Mouse (Mus musculus): ENCODE results near the gene Slc38a2. TPM values are rescaled to one million over a fixed set of nuclear protein-coding genes. Genes with fewer than 3 reads are reported as not detected.

The Slc38a2 gene
- total and polyA plus RNA-seq, 2 experiments from 2014 or later: 78.4 to 107 TPM

GRCm38 (mm10) chr15:96641111-96641820 is 58.3 kb downstream of the Slc38a2 start:
- H3K27ac ChIP-seq (ENCODE audit: low read depth, low read length): peak overlapping the region; percentile 100
- under 1% methylated on average over 60 of the region's 63 CpGs for WGBS
- H3K27me3 ChIP-seq (ENCODE audit: insufficient read depth, low read length): no peaks in the 10 kb centered on the region
- TF ChIP-seq CTCF (IDR thresholded peaks at IDR 0.05; ENCODE audit: low read depth): no peak
- peak overlapping the region; percentile 82 for H3K4me3 ChIP-seq (ENCODE audit: low read depth, low read length)
- H3K36me3 ChIP-seq (ENCODE audit: insufficient read depth): no peaks in the 10 kb centered on the region
- H3K9me3 ChIP-seq (ENCODE audit: low read length): no peaks in the 10 kb centered on the region
- H3K9ac ChIP-seq: peak overlapping the region; percentile 99
- peak; percentile 49 for ATAC-seq
- H3K4me2 ChIP-seq (ENCODE audit: low read depth): peak overlapping the region; percentile 95
- H3K4me1 ChIP-seq (ENCODE audit: insufficient read depth): peaks cover 4% of the 10 kb centered on the region; the same call in 1 of the 2 replicates
- DNase-seq: peak; percentile 83

GRCm38 (mm10) chr15:96640291-96640985 is 59.1 kb downstream of the Slc38a2 start:
- peak overlapping the region; percentile 99 for H3K9ac ChIP-seq
- 0 out of 2 replicates have a peak, but pooled peaks cover 2% of the 10 kb centered on the region for H3K36me3 ChIP-seq (ENCODE audit: insufficient read depth)
- no peaks in the 10 kb centered on the region for H3K27me3 ChIP-seq (ENCODE audit: insufficient read depth, low read length)
- WGBS: 4% methylated on average over 16 of the region's 16 CpGs
- no peak for ATAC-seq
- H3K4me3 ChIP-seq (ENCODE audit: low read depth, low read length): peak overlapping the region; percentile 82
- DNase-seq: no peak
- H3K27ac ChIP-seq (ENCODE audit: low read depth, low read length): peak overlapping the region; percentile 100
- no peaks in the 10 kb centered on the region for H3K9me3 ChIP-seq (ENCODE audit: low read length)
- peak overlapping the region; percentile 95 for H3K4me2 ChIP-seq (ENCODE audit: low read depth)
- TF ChIP-seq CTCF (IDR thresholded peaks at IDR 0.05; ENCODE audit: low read depth): no peak
- H3K4me1 ChIP-seq (ENCODE audit: insufficient read depth): peaks cover 4% of the 10 kb centered on the region; the same call in 1 of the 2 replicates

DNA sequence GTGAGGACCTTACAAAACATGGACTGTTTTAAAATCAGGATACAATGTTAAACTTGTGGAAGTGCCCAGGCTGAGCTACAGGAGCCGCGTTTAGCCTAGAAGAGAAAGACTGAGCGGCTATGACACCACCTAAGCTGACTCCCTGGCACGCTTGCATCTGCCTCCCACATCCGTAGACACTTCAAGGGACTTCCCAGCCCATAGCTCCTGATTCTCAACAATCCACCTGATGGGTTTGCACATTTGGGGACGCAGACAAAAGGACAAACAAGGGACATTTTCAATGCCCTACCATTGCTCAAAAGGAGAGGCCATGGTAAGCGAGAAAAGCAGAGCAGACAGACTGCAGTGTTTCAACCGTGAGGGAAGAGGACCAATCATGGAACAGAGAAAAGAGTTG is 59.9 kb downstream of the Slc38a2 start:
- Histone ChIP-seq H3K4me1 (ENCODE audit: insufficient read depth) (peaks cover 4% of the 10 kb centered on the region; the same call in 1 of the 2 replicates), H3K4me2 (ENCODE audit: low read depth) (peak overlapping the region; percentile 95), H3K4me3 (ENCODE audit: low read depth, low read length) (peak overlapping the region; percentile 82), H3K36me3 (ENCODE audit: insufficient read depth) (peaks cover 9% of the 10 kb centered on the region; the same call in 1 of the 2 replicates), H3K9me3 (ENCODE audit: low read length) (no peaks in the 10 kb centered on the region), H3K27me3 (ENCODE audit: insufficient read depth, low read length) (no peaks in the 10 kb centered on the region), H3K27ac (ENCODE audit: low read depth, low read length) (no peak overlapping the region), H3K9ac (peak overlapping the region; percentile 99; the same call in 1 of the 2 replicates)
- DNase-seq (no peak), ATAC-seq (no peak)
- 39% methylated on average over 8 of the region's 8 CpGs for WGBS
- no peak for TF ChIP-seq CTCF (IDR thresholded peaks at IDR 0.05; ENCODE audit: low read depth)

- Histone ChIP-seq H3K4me1 (ENCODE audit: insufficient read depth) (peaks cover 2% of the 10 kb centered on the region; the same call in 1 of the 2 replicates), H3K27ac (ENCODE audit: low read depth, low read length) (no peak overlapping the region), H3K4me2 (ENCODE audit: low read depth) (peak overlapping the region; percentile 95), H3K4me3 (ENCODE audit: low read depth, low read length) (peak overlapping the region; percentile 8; the same call in 1 of the 2 replicates), H3K9ac (0 out of 2 replicates have a peak overlapping the region, but pooled peaks have one; percentile 11), H3K9me3 (ENCODE audit: low read length) (no peaks in the 10 kb centered on the region), H3K27me3 (ENCODE audit: insufficient read depth, low read length) (no peaks in the 10 kb centered on the region), H3K36me3 (ENCODE audit: insufficient read depth) (peaks cover 14% of the 10 kb centered on the region)
- DNase-seq: no peak
- no peak for ATAC-seq
- TF ChIP-seq CTCF (IDR thresholded peaks at IDR 0.05; ENCODE audit: low read depth): no peak
- 39% methylated on average over 2 of the region's 2 CpGs for WGBS
These were observed 60.9 kb downstream of the Slc38a2 start for GRCm38 (mm10) chr15:96638656-96639055.

- 61% methylated on average over 10 of the region's 10 CpGs for WGBS
- ATAC-seq (no peak), DNase-seq (no peak)
- TF ChIP-seq CTCF (IDR thresholded peaks at IDR 0.05; ENCODE audit: low read depth): no peak
- Histone ChIP-seq H3K4me2 (ENCODE audit: low read depth) (peak overlapping the region; percentile 1; the same call in 1 of the 2 replicates), H3K4me1 (ENCODE audit: insufficient read depth) (no peaks in the 10 kb centered on the region), H3K4me3 (ENCODE audit: low read depth, low read length) (no peak overlapping the region), H3K9ac (no peak overlapping the region), H3K9me3 (ENCODE audit: low read length) (no peaks in the 10 kb centered on the region), H3K36me3 (ENCODE audit: insufficient read depth) (peaks cover 15% of the 10 kb centered on the region), H3K27ac (ENCODE audit: low read depth, low read length) (no peak overlapping the region), H3K27me3 (ENCODE audit: insufficient read depth, low read length) (no peaks in the 10 kb centered on the region)
These were observed 61.4 kb downstream of the Slc38a2 start for GRCm38 (mm10) chr15:96638173-96638572.

Other genes with a start within 250 kb of the Slc38a2 start
- 30.5 and 40.1 TPM in 2 replicates for gene Scaf11, start 238.9 kb downstream of the Slc38a2 start, total RNA-seq (2014; rRNA removed)
- gene Scaf11, start 238.9 kb downstream of the Slc38a2 start, polyA plus RNA-seq (2015; fragmentation: Nextera tagmentation; extraction: Ambion mirVana): 30.5 and 37.6 TPM in 2 replicates
- 52.7 and 73.3 TPM in 2 replicates for gene Slc38a1, start 56.8 kb downstream of the Slc38a2 start, total RNA-seq (2014; rRNA removed)
- gene Slc38a1, start 56.8 kb downstream of the Slc38a2 start, polyA plus RNA-seq (2015; fragmentation: Nextera tagmentation; extraction: Ambion mirVana): 67.0 and 90.2 TPM in 2 replicates